Mouse (Mus musculus): ENCODE data around the gene Rnf115.

DNA sequence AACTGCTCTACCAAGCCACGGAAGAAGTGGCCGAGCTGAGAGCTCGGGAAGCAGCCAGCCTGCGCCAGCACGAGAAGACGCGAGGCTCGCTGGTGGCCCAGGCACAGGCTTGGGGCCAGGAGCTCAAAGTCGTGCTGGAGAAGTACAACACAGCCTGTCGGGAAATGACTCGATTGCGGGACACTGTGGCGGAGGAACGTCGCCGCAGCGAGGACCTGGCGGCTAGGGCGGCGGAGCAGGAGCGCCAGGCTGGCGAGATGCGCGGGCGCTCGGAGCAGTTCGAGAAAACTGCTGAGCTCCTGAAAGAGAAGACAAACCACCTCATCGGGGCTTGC, 42.7 kb upstream of the Rnf115 start:
- no peak for TF ChIP-seq CTCF (IDR thresholded peaks at IDR 0.05; ENCODE audit: extremely low read depth, insufficient read depth, insufficient read length, insufficient replicate concordance)
- no peak for TF ChIP-seq POLR2A (IDR thresholded peaks at IDR 0.05; ENCODE audit: low read depth, low read length)
